Mouse (Mus musculus): ENCODE results near the gene Stk33. TPM values are rescaled to one million over a fixed set of nuclear protein-coding genes. Genes with fewer than 3 reads are reported as not detected.

Stk33 gene
- polyA plus RNA-seq, 1 experiment from 2014 or later: 0.10 TPM

- no peak for ATAC-seq (ENCODE audit: insufficient read depth)
- H3K9me3 ChIP-seq (replicated peaks): no peaks in the 10 kb centered on the region
- H3K4me2 ChIP-seq: no peak overlapping the region
- no peak overlapping the region for H3K4me3 ChIP-seq (replicated peaks)
- H3K27ac ChIP-seq (replicated peaks): no peak overlapping the region
- H3K4me1 ChIP-seq (replicated peaks): no peaks in the 10 kb centered on the region
- H3K9ac ChIP-seq: no peak overlapping the region
- H3K27me3 ChIP-seq: no peaks in the 10 kb centered on the region
- 17% methylated on average over 19 of the region's 19 CpGs for WGBS (ENCODE audit: insufficient replicate concordance)
- H3K36me3 ChIP-seq (replicated peaks): no peaks in the 10 kb centered on the region
Observed at GRCm38 (mm10) chr7:109241313-109241712, 197.6 kb downstream of the Stk33 start.

GRCm38 (mm10) chr7:109239346-109239745 is 199.5 kb downstream of the Stk33 start:
- no peak for ATAC-seq (ENCODE audit: insufficient read depth)
- Histone ChIP-seq H3K9me3 (replicated peaks) (no peaks in the 10 kb centered on the region), H3K9ac (no peak overlapping the region), H3K27me3 (no peaks in the 10 kb centered on the region), H3K4me1 (replicated peaks) (no peaks in the 10 kb centered on the region), H3K4me3 (replicated peaks) (no peak overlapping the region), H3K36me3 (replicated peaks) (no peaks in the 10 kb centered on the region), H3K4me2 (no peak overlapping the region), H3K27ac (replicated peaks) (no peak overlapping the region)
- 10% methylated on average over 1 of the region's 1 CpGs for WGBS (ENCODE audit: insufficient replicate concordance)

GRCm38 (mm10) chr7:109238724-109239123 is 200.2 kb downstream of the Stk33 start:
- H3K4me3 ChIP-seq (replicated peaks): no peak overlapping the region
- H3K4me2 ChIP-seq: no peak overlapping the region
- 68% methylated on average over 10 of the region's 10 CpGs for WGBS (ENCODE audit: insufficient replicate concordance)
- no peaks in the 10 kb centered on the region for H3K27me3 ChIP-seq
- no peak overlapping the region for H3K9ac ChIP-seq
- H3K36me3 ChIP-seq (replicated peaks): no peaks in the 10 kb centered on the region
- no peaks in the 10 kb centered on the region for H3K9me3 ChIP-seq (replicated peaks)
- H3K27ac ChIP-seq (replicated peaks): no peak overlapping the region
- H3K4me1 ChIP-seq (replicated peaks): no peaks in the 10 kb centered on the region
- no peak for ATAC-seq (ENCODE audit: insufficient read depth)

GRCm38 (mm10) chr7:109234882-109235640 is 203.8 kb downstream of the Stk33 start:
- Histone ChIP-seq H3K36me3 (replicated peaks) (no peaks in the 10 kb centered on the region), H3K4me2 (no peak overlapping the region), H3K9ac (no peak overlapping the region), H3K27ac (replicated peaks) (no peak overlapping the region), H3K27me3 (no peaks in the 10 kb centered on the region), H3K4me3 (replicated peaks) (no peak overlapping the region), H3K4me1 (replicated peaks) (no peaks in the 10 kb centered on the region), H3K9me3 (replicated peaks) (no peaks in the 10 kb centered on the region)
- no peak for ATAC-seq (ENCODE audit: insufficient read depth)
- 43% methylated on average over 2 of the region's 2 CpGs for WGBS (ENCODE audit: insufficient replicate concordance)

- no peak overlapping the region for H3K9ac ChIP-seq
- no peaks in the 10 kb centered on the region for H3K36me3 ChIP-seq (replicated peaks)
- H3K4me2 ChIP-seq: no peak overlapping the region
- no peak overlapping the region for H3K27ac ChIP-seq (replicated peaks)
- WGBS (ENCODE audit: insufficient replicate concordance): 41% methylated on average over 5 of the region's 5 CpGs
- no peak overlapping the region for H3K4me3 ChIP-seq (replicated peaks)
- ATAC-seq (ENCODE audit: insufficient read depth): no peak
- H3K4me1 ChIP-seq (replicated peaks): no peaks in the 10 kb centered on the region
- H3K27me3 ChIP-seq: no peaks in the 10 kb centered on the region
- no peaks in the 10 kb centered on the region for H3K9me3 ChIP-seq (replicated peaks)
Observed at GRCm38 (mm10) chr7:109234476-109234875, 204.4 kb downstream of the Stk33 start.

GRCm38 (mm10) chr7:109231881-109232321 is 207.0 kb downstream of the Stk33 start:
- 63% methylated on average over 11 of the region's 11 CpGs for WGBS (ENCODE audit: insufficient replicate concordance)
- H3K27ac ChIP-seq (replicated peaks): no peak overlapping the region

GRCm38 (mm10) chr7:109231307-109231706 is 207.6 kb downstream of the Stk33 start:
- H3K9me3 ChIP-seq (replicated peaks): no peaks in the 10 kb centered on the region
- WGBS (ENCODE audit: insufficient replicate concordance): 66% methylated on average over 5 of the region's 5 CpGs
- no peaks in the 10 kb centered on the region for H3K27me3 ChIP-seq
- no peaks in the 10 kb centered on the region for H3K36me3 ChIP-seq (replicated peaks)
- no peak overlapping the region for H3K27ac ChIP-seq (replicated peaks)
- no peak for ATAC-seq (ENCODE audit: insufficient read depth)
- no peaks in the 10 kb centered on the region for H3K4me1 ChIP-seq (replicated peaks)
- no peak overlapping the region for H3K4me2 ChIP-seq
- H3K4me3 ChIP-seq (replicated peaks): no peak overlapping the region
- H3K9ac ChIP-seq: no peak overlapping the region

More at GRCm38 (mm10) chr7:109231881-109232321, 207.0 kb downstream of the Stk33 start:
- H3K4me1 ChIP-seq (replicated peaks): no peaks in the 10 kb centered on the region
- no peak overlapping the region for H3K9ac ChIP-seq
- H3K4me3 ChIP-seq (replicated peaks): no peak overlapping the region
- no peaks in the 10 kb centered on the region for H3K27me3 ChIP-seq
- no peak overlapping the region for H3K4me2 ChIP-seq
- ATAC-seq (ENCODE audit: insufficient read depth): no peak
- H3K9me3 ChIP-seq (replicated peaks): no peaks in the 10 kb centered on the region
- no peaks in the 10 kb centered on the region for H3K36me3 ChIP-seq (replicated peaks)

GRCm38 (mm10) chr7:109230806-109231205 is 208.1 kb downstream of the Stk33 start:
- Histone ChIP-seq H3K4me3 (replicated peaks) (no peak overlapping the region), H3K27ac (replicated peaks) (no peak overlapping the region), H3K4me1 (replicated peaks) (no peaks in the 10 kb centered on the region), H3K36me3 (replicated peaks) (no peaks in the 10 kb centered on the region), H3K9me3 (replicated peaks) (no peaks in the 10 kb centered on the region), H3K27me3 (no peaks in the 10 kb centered on the region), H3K9ac (no peak overlapping the region), H3K4me2 (no peak overlapping the region)
- 11% methylated on average over 2 of the region's 2 CpGs for WGBS (ENCODE audit: insufficient replicate concordance)
- ATAC-seq (ENCODE audit: insufficient read depth): no peak

Other genes starting within 250 kb of the Stk33 start
- gene Trim66, start 69.1 kb upstream of the Stk33 start, polyA plus RNA-seq (2015; fragmentation: Nextera tagmentation; extraction: Ambion mirVana): not detected in 2 replicates
- 58.5 and 71.9 TPM in 2 replicates for gene Rpl27a, start 80.1 kb upstream of the Stk33 start, polyA plus RNA-seq (2015; fragmentation: Nextera tagmentation; extraction: Ambion mirVana)